In genomic region chr16:48410125-48410524, GRCm38 (mm10) we compare ENCODE assay signal across 18 mouse cellular contexts. TPM values are rescaled to one million over a fixed set of nuclear protein-coding genes. Genes with fewer than 3 reads are reported as not detected.
"Had no signal": no experiment of that assay in that cellular context is flagged by ENCODE, and none has a peak within 500 bp of the region (broad histone marks: within the 10 kb centered on the region; RNA-seq: fewer than 3 reads in every experiment).

No protein-coding gene starts in this region.

- H3K4me2 ChIP-seq: hindbrain, embryonic 14.5 days; limb, embryonic 13.5 days; liver, embryonic 11.5 days; liver, embryonic 15.5 days; midbrain, embryonic 11.5 days; midbrain, embryonic 15.5 days; neural tube, embryonic 13.5 days had no signal

- H3K9me3 ChIP-seq: limb, embryonic 13.5 days; liver, embryonic 15.5 days; midbrain, embryonic 15.5 days; neural tube, embryonic 13.5 days had no signal

- DNase-seq: kidney, adult 18-20 months; left cerebral cortex, postnatal 4 days; lung, postnatal 10 days; retina, postnatal 1 day; right cerebral cortex, postnatal 25 days; thymus, postnatal 4 days had no signal

- ATAC-seq: midbrain, embryonic 15.5 days had no signal

- H3K4me1 ChIP-seq: liver, embryonic 15.5 days had no signal

- H3K27ac ChIP-seq: hindbrain, embryonic 14.5 days; layer of hippocampus, adult 2 months; limb, embryonic 13.5 days; liver, embryonic 15.5 days; midbrain, embryonic 15.5 days; neural tube, embryonic 13.5 days had no signal

- H3K4me3 ChIP-seq: layer of hippocampus, adult 2 months; limb, embryonic 13.5 days; liver, embryonic 15.5 days; midbrain, embryonic 15.5 days; neural tube, embryonic 13.5 days had no signal

- H3K9ac ChIP-seq: hindbrain, embryonic 14.5 days; limb, embryonic 13.5 days; liver, embryonic 15.5 days; midbrain, embryonic 15.5 days; neural tube, embryonic 13.5 days had no signal

- H3K36me3 ChIP-seq: limb, embryonic 13.5 days; liver, embryonic 15.5 days; midbrain, embryonic 15.5 days; neural tube, embryonic 13.5 days had no signal

- H3K27me3 ChIP-seq: limb, embryonic 13.5 days; liver, embryonic 15.5 days; midbrain, embryonic 15.5 days; neural tube, embryonic 13.5 days had no signal

RNA-seq across cellular contexts. Expression of gene Gm5485, which starts 2.1 kb away (rescaled TPM):
- total RNA-seq: layer of hippocampus, adult 2 months; layer of hippocampus, postnatal 10 days; left cerebral cortex, adult 18-20 months; left cerebral cortex, postnatal 10 days; left cerebral cortex, postnatal 4 days; megakaryocyte progenitor cell, adult 5-6 weeks had no signal
- polyA plus RNA-seq: hindbrain, embryonic 14.5 days; limb, embryonic 13.5 days; liver, embryonic 11.5 days; liver, embryonic 15.5 days; midbrain, embryonic 11.5 days; midbrain, embryonic 15.5 days; neural tube, embryonic 13.5 days had no signal

RNA-seq across cellular contexts. Expression of gene Morc1, which starts 20.9 kb away (rescaled TPM):
- total RNA-seq: left cerebral cortex, adult 18-20 months; megakaryocyte progenitor cell, adult 5-6 weeks had no signal
- polyA plus RNA-seq: limb, embryonic 13.5 days; liver, embryonic 15.5 days; midbrain, embryonic 11.5 days; midbrain, embryonic 15.5 days had no signal
